Mouse (Mus musculus) left cerebral cortex, adult 11 months (tissue): ENCODE data around the gene Zscan22.
"Not testable (repeated sequence)": the region's sequence is repeated elsewhere in the genome, so short reads cannot be mapped to it uniquely, and the experiment has no call there.

ENCODE experiments used
- DNase-seq: peaks from one replicate; pipeline ENCODE4 v3.0.0; 2022; ENCODE audit warnings: low spot score

Zscan22 gene

DNA sequence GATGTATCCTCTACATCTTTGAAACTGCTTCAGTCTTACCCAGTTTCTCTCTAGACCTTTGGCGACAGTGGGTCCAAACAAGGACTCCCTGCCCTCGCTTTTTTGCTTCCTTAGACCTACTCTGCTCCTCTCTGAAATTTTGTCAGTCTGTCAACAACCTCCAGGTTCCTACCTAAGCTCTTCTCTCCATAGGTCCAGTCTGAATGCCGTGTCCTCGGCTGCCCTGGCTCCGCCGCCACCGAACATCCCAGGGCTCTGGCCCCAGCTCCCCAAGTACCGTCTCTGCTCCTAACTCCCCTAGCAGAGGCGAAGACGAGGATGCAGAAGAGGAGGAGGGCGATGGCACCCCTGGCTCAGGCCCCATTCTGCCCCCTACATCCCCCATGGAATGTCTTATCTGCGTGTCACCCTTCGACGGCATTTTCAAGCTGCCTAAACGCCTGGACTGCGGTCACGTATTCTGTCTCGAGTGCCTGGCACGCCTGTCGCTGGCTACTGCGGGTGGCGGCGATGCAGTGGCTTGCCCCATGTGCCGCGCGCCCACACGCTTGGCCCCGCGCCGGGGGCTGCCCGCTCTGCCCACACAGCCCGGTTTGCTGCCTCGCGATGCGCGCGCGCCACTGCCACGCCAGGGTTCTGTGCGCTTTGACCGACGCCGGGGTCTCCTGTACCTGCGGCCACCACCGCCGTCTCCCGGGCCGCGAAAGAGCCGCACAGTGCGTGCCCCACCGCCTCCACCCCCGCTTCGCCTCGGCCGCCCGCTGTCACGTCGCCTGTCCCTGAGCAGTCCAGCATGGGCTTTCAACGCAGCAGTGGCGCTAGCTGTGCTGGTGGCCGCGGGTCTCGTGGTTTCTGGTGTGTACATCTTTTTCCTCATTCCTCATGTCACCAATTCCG lies 30.3 kb downstream of the Zscan22 start:
- DNase-seq = no peak

- DNase-seq = no peak
Observed at GRCm38 (mm10) chr7:12933615-12934140, 36.1 kb downstream of the Zscan22 start.

DNA sequence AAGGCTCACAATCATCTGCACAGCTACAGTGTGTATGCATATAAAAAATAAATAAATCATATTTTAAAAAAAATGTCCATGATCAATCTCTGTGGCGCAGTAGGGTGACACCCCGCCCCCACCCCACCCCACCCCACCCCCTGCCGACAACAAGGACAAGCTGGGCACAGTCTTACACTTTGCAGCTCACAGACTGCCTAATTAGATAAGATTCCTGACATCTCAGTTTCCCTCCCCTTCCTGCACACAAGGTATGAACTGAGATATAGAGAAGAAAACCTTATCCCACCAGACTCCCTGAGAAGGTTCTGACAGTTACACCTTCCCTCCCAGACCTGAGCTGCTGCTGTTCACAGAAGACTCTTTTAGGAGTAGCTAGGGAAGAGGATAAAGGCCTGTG lies 37.2 kb downstream of the Zscan22 start:
- no peak for DNase-seq

DNA sequence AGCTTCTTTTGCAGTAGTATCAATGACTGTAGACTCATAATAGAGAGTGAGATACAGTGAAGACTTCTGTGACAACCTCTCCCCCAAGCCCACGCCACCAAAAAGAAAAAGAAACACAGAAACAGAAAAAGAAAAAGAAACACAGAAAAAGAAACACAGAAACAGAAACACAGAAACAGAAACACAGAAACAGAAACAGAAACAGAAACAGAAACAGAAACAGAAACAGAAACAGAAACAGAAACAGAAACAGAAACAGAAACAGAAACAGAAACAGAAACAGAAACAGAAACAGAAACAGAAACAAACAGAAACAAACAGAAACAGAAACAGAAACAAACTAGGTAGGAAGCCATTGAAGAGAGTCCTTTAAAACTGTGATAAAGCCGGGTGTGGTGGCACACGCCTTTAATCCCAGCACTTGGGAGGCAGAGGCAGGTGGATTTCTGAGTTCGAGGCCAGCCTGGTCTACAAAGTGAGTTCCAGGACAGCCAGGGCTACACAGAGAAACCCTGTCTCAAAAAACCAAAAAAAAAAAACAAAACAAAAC lies 39.7 kb downstream of the Zscan22 start:
- not testable (repeated sequence) for DNase-seq

- DNase-seq = no peak
Observed at GRCm38 (mm10) chr7:12940599-12940998, 43.0 kb downstream of the Zscan22 start.

GRCm38 (mm10) chr7:12943488-12943887 lies 45.9 kb downstream of the Zscan22 start:
- DNase-seq = no peak

GRCm38 (mm10) chr7:12949032-12949871 lies 51.6 kb downstream of the Zscan22 start:
- DNase-seq = peak; percentile 96

DNA sequence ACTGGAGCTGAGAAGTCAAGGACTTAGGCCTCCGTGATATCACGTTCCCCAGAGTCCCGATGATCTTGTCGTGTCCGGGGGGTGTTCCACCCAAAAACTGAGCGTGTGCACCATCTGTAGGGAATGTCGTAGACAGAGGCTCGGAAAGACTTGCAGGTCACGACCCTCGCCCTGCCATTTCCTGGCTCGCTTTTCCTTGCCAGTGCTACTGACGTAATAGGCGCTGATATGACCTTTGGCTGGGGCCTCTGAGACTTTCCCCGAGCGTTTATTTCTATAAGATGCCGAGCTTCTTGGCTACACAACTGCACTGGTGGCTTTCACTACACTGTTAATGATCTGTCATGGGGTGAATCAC lies 52.2 kb downstream of the Zscan22 start:
- DNase-seq = no peak

- DNase-seq = no peak
Observed at GRCm38 (mm10) chr7:12954896-12955295, 57.3 kb downstream of the Zscan22 start.

DNA sequence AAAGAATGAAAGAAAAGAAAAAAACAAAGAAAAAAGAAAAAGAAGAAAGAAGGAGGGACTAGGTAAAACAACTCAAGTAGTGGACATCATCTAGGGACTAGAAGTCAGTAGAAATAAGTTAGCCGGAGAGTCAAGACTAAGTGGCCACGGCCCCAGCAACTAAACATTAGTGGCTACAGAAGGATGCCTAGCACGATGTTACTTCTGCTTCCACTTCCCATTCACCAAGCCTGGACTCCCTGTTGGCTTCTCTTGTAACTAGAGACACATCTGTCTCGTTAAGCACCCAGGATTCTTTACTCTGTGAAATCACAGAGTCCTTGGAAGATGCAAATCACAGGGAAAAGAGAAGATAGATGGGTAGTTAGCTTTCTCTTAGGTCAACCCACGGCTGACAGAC lies 59.9 kb downstream of the Zscan22 start:
- no peak for DNase-seq
